Mouse (Mus musculus): ENCODE results near the gene Gm49354.
"Not testable (repeated sequence)": the region's sequence is repeated elsewhere in the genome, so short reads cannot be mapped to it uniquely, and the experiment has no call there.

Gene Gm49354

GRCm38 (mm10) chr13:59711984-59712383 lies 70.1 kb downstream of the Gm49354 start, which contains the start of gene Spata31d1b:
Spata31d1b (plus strand) TSS chr13:59712284.
- in situ Hi-C loops (cut with MseI, MboI) = not testable (repeated sequence)

- in situ Hi-C loops (cut with MseI, MboI) = no loop called here
Measured at GRCm38 (mm10) chr13:59710230-59710629, 71.8 kb downstream of the Gm49354 start, which contains the start of gene Spata31d1a. Spata31d1a (minus strand) TSS chr13:59710330.
